Mouse (Mus musculus) forebrain, embryonic 10.5 days (tissue): ENCODE data around the gene Sel1l. TPM values are rescaled to one million over a fixed set of nuclear protein-coding genes. Genes with fewer than 3 reads are reported as not detected.

Experiments used
- DNase-seq: peaks from one replicate; pipeline ENCODE4 v3.0.0-alpha.2; 2017; ENCODE audit warnings: low spot score; ENCODE audit errors: extremely low spot score
- H3K27ac ChIP-seq: fragments of 300-500 bp; sonication (generic); 2 replicates; pipeline ENCODE4 v1.5.1; 2016; ENCODE audit warnings: mild to moderate bottlenecking
- H3K27me3 ChIP-seq: fragments of 300-500 bp; sonication (generic); 2 replicates; pipeline ENCODE4 v1.6.1; 2016; ENCODE audit warnings: mild to moderate bottlenecking; ENCODE audit not compliant: poor library complexity, severe bottlenecking
- H3K36me3 ChIP-seq: fragments of 300-500 bp; sonication (generic); replicated peaks from 2 replicates; pipeline ENCODE4 v1.6.1; 2016; ENCODE audit warnings: mild to moderate bottlenecking, moderate library complexity
- H3K4me1 ChIP-seq: fragments of 300-500 bp; sonication (generic); 2 replicates; pipeline ENCODE4 v1.6.1; 2016
- H3K4me3 ChIP-seq: fragments of 300-500 bp; sonication (generic); 2 replicates; pipeline ENCODE4 v1.5.1; 2016; ENCODE audit warnings: mild to moderate bottlenecking, moderate library complexity
- H3K9me3 ChIP-seq: fragments of 300-500 bp; sonication (generic); 2 replicates; pipeline ENCODE4 v1.6.1; 2016; ENCODE audit warnings: mild to moderate bottlenecking, moderate library complexity
- WGBS: fragments of 180-500 bp; shearing (Covaris S2); methylation state at CpG from one replicate; pipeline ENCODE4 v1.1.7; 2016; 5-methylcytosine and 5-hydroxymethylcytosine counted together
- polyA plus RNA-seq: library from polyadenylated mRNA; unstranded; fragments of >200 nt; fragmentation: Nextera tagmentation; extraction: Ambion mirVana; gene quantifications from 2 replicates; pipeline ENCODE4 v1.2.1, GENCODE M21; 2016

The Sel1l gene
- polyA plus RNA-seq, 1 experiment from 2014 or later = 60.7 TPM

DNA sequence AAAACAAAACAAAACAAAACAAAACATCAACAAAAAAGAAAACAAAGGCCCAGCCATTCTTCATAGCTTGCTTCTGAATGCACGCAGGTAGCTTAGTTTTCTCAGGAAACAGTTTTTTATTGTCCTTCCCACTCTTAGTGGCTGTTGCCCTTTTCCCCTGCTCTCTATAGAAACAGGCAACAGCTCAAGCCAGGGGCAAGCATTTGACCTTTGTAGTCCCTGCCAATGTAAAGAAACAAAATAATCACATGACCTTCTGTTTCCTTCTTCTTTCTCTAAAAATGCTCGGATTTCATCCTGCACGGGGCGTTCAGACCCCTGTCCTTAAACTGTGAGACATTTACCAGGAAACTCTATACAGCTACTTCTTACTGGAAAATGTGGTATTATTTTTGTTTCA lies 4.4 kb downstream of the Sel1l start:
- no peaks in the 10 kb centered on the region for H3K27me3 ChIP-seq
- no peaks in the 10 kb centered on the region for H3K9me3 ChIP-seq
- DNase-seq = no peak
- H3K27ac ChIP-seq = no peak overlapping the region
- WGBS = 72% methylated on average over 4 of the region's 4 CpGs
- peaks cover 39% of the 10 kb centered on the region for H3K36me3 ChIP-seq
- peaks cover 27% of the 10 kb centered on the region for H3K4me1 ChIP-seq
- H3K4me3 ChIP-seq = no peak overlapping the region

DNA sequence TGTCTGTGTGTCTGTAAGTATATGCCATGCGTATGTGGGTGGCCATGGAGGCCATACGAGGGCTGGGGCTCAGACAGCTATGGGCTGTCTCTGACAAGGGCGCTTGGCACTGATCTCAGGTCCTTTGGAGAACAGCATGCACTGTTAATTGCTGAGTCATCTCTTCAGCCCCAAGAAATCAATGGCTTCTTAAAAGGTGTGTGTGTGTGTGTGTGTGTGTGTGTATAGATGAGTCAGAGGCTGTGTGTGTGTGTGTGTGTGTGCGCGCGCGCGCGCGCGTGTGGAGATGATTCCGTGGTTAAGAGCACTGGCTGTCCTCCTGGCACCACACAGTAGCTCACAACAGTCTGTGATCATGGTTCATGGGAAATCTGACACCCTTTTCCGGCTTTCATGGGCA lies 5.1 kb downstream of the Sel1l start:
- H3K27ac ChIP-seq = no peak overlapping the region
- no peak overlapping the region for H3K4me3 ChIP-seq
- H3K36me3 ChIP-seq = peaks cover 46% of the 10 kb centered on the region
- no peak for DNase-seq
- no peaks in the 10 kb centered on the region for H3K27me3 ChIP-seq
- peaks cover 26% of the 10 kb centered on the region for H3K4me1 ChIP-seq
- H3K9me3 ChIP-seq = no peaks in the 10 kb centered on the region
- 97% methylated on average over 13 of the region's 13 CpGs for WGBS

DNA sequence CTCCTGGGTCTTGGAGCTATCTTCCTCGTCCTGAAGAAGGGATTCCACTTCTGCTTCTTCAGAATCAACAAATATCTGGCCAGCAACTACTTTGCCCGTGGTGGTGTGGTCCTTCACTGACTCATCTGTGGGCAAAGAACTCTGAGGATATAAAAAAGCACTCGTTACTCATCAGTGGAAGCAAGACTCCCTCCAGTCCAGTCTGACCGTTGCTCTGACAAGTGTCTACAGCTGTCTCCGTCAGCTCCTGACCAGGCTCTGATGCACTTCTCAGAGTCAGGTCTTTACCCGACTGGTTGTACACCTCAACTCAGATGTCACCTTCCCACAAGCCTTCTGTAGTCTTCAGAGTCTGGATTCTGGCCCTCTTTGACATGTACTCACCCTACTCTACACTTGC lies 7.2 kb downstream of the Sel1l start:
- no peak for DNase-seq
- H3K27me3 ChIP-seq = no peaks in the 10 kb centered on the region
- no peak overlapping the region for H3K27ac ChIP-seq
- no peaks in the 10 kb centered on the region for H3K9me3 ChIP-seq
- no peak overlapping the region for H3K4me3 ChIP-seq
- H3K36me3 ChIP-seq = peaks cover 67% of the 10 kb centered on the region
- WGBS = 88% methylated on average over 6 of the region's 6 CpGs
- H3K4me1 ChIP-seq = peaks cover 10% of the 10 kb centered on the region; the same call in 1 of the 2 replicates

DNA sequence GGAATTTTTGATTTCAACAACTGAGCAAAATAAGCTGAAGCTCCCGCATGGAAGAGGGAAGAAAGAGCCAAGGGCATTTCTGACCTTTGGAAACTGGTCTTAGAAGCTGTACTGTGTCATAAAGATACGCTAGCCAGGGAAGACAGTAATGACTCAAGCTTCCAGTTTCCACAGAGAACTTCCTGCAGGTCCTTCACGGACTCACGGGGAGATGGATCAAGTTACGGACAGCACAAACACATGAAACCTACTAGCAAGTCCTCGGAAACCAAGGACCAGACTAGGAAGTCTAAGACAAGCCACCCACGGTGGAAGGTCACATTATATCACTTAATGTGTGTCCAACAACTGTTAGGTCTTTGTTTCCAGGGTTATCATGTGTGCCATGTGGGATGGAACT lies 10.7 kb downstream of the Sel1l start:
- Histone ChIP-seq H3K9me3 (no peaks in the 10 kb centered on the region), H3K27ac (no peak overlapping the region), H3K36me3 (peaks cover 89% of the 10 kb centered on the region), H3K27me3 (no peaks in the 10 kb centered on the region), H3K4me3 (no peak overlapping the region), H3K4me1 (no peaks in the 10 kb centered on the region)
- no peak for DNase-seq
- 83% methylated on average over 7 of the region's 7 CpGs for WGBS

DNA sequence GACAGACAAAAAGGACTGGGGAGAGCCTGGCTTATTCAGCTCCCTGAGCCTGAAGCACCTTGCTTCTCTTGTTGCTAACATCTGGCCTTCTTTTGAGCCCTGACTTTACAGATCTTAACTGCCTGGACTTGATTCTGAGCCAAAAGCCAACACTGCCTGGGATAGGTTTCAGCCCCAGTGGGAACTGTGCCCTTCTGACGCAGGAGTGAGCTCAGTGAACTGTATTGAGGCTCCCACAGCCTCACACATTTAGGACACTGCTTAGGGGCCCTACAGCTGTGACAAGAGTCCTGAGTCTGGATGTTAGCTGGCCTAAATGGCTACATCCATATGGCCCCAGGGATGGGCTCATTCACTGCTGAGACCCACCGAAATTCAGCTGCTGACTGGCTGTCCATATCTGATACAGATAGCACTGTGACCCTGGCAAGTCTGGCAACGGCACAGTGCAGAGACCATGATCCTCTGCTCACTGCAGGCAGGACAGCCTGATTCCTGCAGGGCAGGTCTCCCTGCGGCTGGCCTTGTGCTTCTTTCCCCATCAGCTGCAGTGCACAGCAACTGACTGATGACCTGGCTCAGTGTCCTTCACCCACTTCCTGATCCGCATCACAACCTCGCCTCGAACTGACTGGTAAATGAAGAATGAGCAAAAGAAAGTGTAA lies 11.4 kb downstream of the Sel1l start:
- WGBS = 90% methylated on average over 7 of the region's 7 CpGs
- DNase-seq = no peak
- peaks cover 96% of the 10 kb centered on the region for H3K36me3 ChIP-seq

DNA sequence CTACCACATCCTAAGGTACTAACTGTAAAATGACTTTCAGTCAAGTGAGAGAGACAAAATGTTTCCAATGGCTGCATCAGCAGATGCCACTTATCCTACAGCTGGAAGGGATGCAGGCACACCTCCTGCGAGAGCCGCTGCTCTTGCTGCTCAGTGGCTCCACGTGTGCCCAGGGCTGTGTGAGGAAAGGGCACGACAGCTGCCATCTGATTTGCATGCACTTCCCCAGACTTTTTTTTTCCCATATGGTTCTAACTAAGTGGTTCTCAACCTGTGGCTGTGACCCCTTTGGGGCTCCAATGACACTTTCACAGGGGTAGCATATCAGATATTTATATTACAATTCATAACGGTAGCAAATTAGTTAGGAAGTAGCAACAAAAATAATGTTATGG lies 15.0 kb downstream of the Sel1l start:
- H3K27ac ChIP-seq = no peak overlapping the region
- H3K4me3 ChIP-seq = no peak overlapping the region
- no peak for DNase-seq
- H3K36me3 ChIP-seq = peaks cover 90% of the 10 kb centered on the region
- H3K9me3 ChIP-seq = no peaks in the 10 kb centered on the region
- no peaks in the 10 kb centered on the region for H3K4me1 ChIP-seq
- no peaks in the 10 kb centered on the region for H3K27me3 ChIP-seq
- 76% methylated on average over 5 of the region's 5 CpGs for WGBS

More for the DNA sequence above, 11.4 kb downstream of the Sel1l start:
- H3K27me3 ChIP-seq = no peaks in the 10 kb centered on the region
- no peak overlapping the region for H3K27ac ChIP-seq
- H3K4me1 ChIP-seq = no peaks in the 10 kb centered on the region
- no peak overlapping the region for H3K4me3 ChIP-seq
- H3K9me3 ChIP-seq = no peaks in the 10 kb centered on the region

DNA sequence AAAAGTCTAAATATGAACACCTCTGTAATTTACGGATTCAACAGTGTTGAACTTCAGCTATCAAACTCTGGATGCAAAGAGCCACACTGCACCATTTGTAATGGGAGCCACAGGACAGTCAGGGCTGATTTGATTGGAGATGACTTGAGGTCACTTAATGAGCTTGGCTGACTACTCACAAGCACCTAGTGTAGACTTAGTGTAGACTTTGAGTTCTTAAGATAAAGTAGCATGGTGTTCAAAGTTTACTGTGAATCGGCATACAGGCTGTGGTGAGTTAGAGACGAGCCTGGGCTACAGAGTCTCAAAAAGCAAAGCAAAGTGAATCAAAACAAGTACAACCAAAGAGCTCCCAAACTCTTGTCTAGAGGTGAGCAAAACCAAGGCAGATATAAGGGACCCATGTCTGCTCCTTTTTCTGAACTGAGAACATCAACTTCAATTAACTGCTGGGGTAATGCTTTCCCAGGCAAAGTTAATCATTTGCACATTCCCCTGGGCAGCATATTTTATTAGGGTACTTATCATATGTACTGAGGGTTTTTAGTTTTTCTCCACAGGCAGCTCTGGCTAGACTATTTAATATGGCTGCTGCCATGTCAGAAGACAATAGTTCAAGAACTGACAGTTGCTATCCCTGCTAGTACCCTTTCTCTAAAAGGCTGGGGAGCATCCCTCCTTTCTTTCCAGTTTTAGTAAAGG lies 15.6 kb downstream of the Sel1l start:
- Histone ChIP-seq H3K27ac (no peak overlapping the region), H3K9me3 (no peaks in the 10 kb centered on the region), H3K4me1 (no peaks in the 10 kb centered on the region), H3K4me3 (no peak overlapping the region), H3K36me3 (peaks cover 87% of the 10 kb centered on the region), H3K27me3 (no peaks in the 10 kb centered on the region)
- no peak for DNase-seq
- WGBS = 94% methylated on average over 3 of the region's 3 CpGs

DNA sequence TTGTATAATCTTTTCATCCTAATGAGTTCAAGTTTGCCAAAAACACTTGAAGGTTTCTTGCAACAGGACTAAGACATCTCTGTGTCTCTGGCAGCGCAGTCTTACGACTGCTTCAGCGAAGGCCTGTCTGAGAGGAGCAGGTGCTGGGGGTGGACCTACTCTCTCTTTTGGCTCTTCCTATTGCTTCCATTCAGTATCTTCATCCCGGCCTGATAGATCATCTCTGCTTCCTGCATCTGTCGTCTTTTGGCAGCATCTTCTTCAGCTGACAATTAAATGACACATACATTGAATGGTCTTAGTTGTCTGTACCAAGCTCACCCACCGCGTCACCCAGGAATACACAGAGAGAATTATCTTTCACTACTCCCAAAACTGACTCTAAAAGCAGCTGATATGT lies 17.5 kb downstream of the Sel1l start:
- 96% methylated on average over 7 of the region's 7 CpGs for WGBS
- no peaks in the 10 kb centered on the region for H3K9me3 ChIP-seq
- no peak for DNase-seq
- H3K36me3 ChIP-seq = peaks cover 85% of the 10 kb centered on the region
- H3K27ac ChIP-seq = no peak overlapping the region
- H3K27me3 ChIP-seq = no peaks in the 10 kb centered on the region
- no peak overlapping the region for H3K4me3 ChIP-seq
- no peaks in the 10 kb centered on the region for H3K4me1 ChIP-seq

DNA sequence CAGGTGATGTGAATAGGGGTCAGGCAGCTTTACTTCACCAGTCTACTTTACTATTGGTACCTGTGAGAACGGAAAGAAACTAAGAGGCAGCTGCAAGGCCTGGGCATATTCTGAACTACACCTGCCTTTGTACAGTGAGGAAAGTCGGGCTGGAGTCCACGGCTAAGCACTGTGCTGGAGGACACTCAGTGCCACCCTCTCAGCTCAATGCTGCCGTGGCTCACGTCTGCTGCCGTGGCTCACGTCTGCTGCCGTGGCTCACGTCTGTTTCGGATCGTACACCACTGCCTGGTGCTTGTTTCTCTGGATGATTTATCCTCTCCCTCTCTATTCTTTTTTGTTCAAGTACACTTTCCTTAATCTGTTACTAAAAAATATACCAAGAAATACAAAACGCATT lies 28.5 kb downstream of the Sel1l start:
- no peak for DNase-seq
- H3K4me1 ChIP-seq = no peaks in the 10 kb centered on the region
- peaks cover 77% of the 10 kb centered on the region for H3K36me3 ChIP-seq
- H3K4me3 ChIP-seq = no peak overlapping the region
- no peaks in the 10 kb centered on the region for H3K27me3 ChIP-seq
- WGBS = 96% methylated on average over 12 of the region's 12 CpGs
- H3K27ac ChIP-seq = no peak overlapping the region
- no peaks in the 10 kb centered on the region for H3K9me3 ChIP-seq

DNA sequence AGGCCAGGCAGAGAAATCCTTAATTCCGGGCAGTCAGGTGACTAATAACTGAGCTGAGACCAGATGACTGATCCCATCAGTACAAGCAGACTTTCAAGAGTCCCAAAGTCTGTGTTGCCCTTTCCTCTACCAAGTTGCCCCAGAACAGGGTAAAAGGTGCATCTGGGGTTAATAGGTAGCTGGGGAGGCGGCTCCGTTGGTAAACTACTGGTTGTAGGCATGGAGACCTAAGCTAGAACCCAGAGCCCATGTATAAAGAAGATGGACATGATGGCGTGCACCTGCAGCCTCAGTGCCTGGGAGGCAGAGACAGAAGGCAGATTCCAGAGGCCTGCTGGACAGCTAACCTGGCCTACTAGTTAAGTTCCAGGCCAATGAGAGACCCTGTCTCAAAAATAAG lies 30.2 kb downstream of the Sel1l start:
- peaks cover 78% of the 10 kb centered on the region for H3K36me3 ChIP-seq
- no peaks in the 10 kb centered on the region for H3K9me3 ChIP-seq
- H3K4me3 ChIP-seq = no peak overlapping the region
- H3K27me3 ChIP-seq = no peaks in the 10 kb centered on the region
- no peaks in the 10 kb centered on the region for H3K4me1 ChIP-seq
- no peak overlapping the region for H3K27ac ChIP-seq
- DNase-seq = no peak
- WGBS = 90% methylated on average over 4 of the region's 4 CpGs

DNA sequence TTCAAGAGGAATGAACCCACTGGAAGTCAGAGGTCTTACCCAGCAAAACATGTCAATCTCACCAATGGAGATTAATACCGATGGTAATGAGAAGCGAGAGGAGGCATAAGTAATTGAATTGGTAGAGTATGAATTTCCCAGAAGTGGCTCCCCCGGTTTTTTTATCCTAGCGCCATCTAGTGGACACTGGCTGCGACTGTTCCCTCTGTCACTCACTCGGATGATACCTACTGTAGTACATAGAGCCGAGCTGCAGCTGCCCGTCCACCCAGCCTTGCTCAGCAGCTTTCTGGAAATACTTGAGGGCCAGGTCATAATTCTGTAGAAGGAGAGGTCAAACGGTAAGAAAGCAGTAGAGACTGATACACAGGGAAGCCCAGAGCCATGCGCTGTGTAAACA lies 33.0 kb downstream of the Sel1l start:
- H3K4me3 ChIP-seq = no peak overlapping the region
- H3K9me3 ChIP-seq = no peaks in the 10 kb centered on the region
- H3K27me3 ChIP-seq = no peaks in the 10 kb centered on the region
- H3K36me3 ChIP-seq = peaks cover 82% of the 10 kb centered on the region
- no peaks in the 10 kb centered on the region for H3K4me1 ChIP-seq
- H3K27ac ChIP-seq = no peak overlapping the region
- WGBS = 39% methylated on average over 10 of the region's 10 CpGs
- peak; percentile 62 for DNase-seq

DNA sequence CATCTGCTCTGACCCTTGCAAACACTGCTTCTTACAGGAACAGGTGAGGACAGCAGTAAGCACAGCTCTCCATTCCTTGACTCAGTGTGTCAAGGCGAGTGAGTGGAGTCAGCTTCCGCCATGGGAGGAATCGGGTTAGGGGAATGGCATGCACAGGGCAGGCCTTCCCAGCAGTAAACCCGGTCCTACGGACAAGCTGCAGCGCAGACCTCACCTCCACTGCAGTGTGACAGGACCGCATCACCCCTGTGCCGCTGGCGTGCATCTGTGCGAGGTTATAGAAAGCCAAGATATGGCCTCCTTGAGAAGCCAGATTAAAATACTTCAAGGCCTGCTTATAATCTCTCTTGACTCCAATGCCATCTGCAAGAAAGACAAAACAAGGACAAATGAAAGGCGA lies 33.4 kb downstream of the Sel1l start:
- peaks cover 85% of the 10 kb centered on the region for H3K36me3 ChIP-seq
- 94% methylated on average over 11 of the region's 11 CpGs for WGBS
- no peaks in the 10 kb centered on the region for H3K9me3 ChIP-seq
- no peak for DNase-seq
- H3K4me3 ChIP-seq = no peak overlapping the region
- H3K4me1 ChIP-seq = no peaks in the 10 kb centered on the region
- H3K27me3 ChIP-seq = no peaks in the 10 kb centered on the region
- no peak overlapping the region for H3K27ac ChIP-seq

DNA sequence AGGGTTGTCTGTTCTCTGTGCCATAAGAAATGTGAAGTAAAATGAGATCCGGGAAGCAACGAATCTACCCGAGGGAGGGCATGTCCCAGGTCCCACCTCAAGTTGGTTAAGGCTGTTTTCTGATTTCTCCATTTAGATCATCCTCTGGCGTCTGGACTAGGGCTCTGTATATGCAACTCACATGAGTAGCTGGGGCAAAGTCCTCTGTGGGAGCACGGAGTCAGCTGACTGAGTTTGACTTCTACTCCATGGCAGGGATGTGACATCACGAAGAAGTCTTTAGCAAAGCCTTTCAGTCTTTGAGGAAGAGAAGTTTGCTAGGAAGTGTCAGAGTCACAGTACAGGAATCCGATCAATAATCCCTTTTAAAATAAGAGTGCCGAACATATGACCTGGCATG lies 40.0 kb downstream of the Sel1l start:
- H3K9me3 ChIP-seq = no peaks in the 10 kb centered on the region
- WGBS = 94% methylated on average over 8 of the region's 8 CpGs
- H3K36me3 ChIP-seq = peaks cover 67% of the 10 kb centered on the region
- H3K4me1 ChIP-seq = no peaks in the 10 kb centered on the region
- no peak for DNase-seq
- no peak overlapping the region for H3K4me3 ChIP-seq
- no peaks in the 10 kb centered on the region for H3K27me3 ChIP-seq
- H3K27ac ChIP-seq = no peak overlapping the region
